Mouse (Mus musculus) brain, embryonic 18.5 days (tissue): ENCODE results near the gene B4gat1.

Experiments
- DNase-seq: peaks from one replicate; pipeline ENCODE4 v3.0.0-alpha.2; 2012; ENCODE audit warnings: low read depth, low spot score

Gene B4gat1

DNA sequence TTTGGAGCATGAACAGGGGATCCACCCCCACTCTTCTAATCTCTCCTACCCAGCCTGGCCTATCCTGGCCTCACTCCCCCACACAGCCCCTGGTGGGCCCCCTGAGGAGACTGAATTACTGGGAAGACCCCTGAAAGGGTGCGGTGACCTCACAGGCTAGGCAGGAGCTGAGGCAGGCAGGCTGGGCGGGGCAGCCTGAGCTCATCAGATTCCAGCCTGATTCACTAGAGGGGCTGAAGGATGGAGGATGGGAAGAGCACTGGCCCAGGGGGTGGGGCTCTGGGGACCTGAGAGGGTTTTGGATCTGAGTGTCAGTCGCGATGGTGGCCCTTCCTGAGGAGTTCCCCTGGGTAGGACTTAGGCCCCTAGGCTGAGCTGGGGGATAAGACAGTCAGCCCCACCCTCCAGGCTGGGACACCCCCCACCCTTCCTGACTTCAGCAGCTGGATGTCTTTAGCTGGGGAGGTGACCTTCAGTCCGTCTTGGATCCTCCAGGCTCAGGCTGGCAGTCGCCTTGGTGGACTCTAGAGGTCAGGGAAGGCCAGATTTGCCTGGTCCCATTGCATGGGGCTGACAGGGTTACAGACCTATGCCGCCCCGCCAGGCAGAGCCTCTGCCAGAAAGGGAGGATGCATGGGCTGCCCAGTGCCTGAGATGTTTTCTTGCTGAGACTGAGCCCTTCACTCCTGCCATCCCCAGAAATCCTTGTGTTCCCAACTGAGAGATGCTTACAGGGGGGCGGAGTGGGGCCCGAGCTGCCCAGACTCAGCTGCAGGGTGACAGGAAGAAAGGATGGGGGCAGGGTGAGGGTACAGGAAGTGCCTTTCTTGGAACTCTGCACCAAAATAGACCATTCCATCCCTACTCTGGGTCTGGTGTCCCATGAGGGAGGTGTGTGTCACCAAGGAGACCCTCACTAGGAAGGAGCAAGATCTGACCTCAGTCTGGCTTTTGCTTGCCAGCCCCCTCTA, 20.5 kb downstream of the B4gat1 start:
- DNase-seq, result no peak

DNA sequence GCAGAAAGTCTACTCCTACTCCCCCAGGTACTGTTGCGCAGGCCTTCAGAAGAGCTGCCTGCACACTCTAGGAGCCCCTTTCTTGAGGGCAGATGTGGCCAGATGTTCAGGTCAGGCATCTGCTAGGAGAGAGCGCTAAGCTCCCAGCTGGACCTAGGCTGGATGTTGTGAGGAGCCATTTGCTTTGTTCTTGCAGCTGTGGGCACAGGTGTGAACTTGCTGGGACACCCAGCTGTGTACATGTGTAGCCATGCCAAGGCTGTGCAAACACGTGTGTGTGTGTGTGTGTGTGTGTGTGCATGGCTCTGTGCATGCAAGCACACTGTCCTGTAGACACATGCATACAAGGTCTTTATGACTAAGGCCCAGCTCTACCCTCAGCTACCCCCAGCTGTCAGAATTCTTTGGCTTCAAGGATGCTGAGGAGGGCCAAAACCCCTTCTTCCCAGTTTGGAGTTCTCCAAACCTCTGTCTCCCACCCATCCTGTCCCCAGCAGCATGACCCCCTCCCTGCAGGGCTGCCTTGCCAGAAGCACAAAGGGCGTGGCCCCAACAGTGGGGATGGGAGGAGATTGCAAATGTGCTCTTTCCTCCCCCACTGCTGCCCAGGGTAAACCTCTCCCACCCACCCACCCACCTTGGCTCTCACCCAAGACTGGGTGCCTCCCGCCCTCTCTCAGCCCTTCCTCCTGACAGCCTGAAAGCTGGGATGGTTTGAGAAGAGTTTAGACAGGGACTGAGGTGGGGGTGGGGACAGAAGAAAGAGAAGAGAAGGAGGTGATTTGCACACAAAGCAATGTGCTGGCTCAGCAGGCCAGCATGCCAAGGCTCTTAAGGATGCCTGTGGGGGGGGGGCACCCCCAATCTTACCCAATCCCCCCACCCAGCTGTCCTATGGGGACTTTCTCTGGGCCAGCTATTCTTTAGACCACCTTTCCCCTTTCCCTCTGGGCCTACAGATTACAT, 22.0 kb downstream of the B4gat1 start:
- DNase-seq, result no peak

DNA sequence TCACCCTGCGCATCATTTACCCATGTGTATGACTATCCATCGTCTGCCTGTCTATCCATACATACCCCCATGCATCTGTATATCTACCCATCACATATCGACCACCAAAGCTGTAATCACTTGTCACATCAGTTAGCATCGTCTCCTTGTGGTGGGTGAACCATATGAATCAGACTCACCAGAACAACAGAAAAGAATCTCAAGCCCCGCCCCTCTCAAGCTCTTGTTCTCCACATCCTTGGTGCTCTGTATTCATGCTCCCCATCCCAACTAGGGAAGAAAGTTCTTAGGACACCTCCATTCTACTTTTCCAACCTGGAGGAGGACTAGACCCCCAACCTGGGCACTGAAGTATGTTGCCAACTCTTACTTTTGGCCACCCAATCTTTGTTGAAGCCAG, 23.4 kb downstream of the B4gat1 start:
- no peak for DNase-seq

DNA sequence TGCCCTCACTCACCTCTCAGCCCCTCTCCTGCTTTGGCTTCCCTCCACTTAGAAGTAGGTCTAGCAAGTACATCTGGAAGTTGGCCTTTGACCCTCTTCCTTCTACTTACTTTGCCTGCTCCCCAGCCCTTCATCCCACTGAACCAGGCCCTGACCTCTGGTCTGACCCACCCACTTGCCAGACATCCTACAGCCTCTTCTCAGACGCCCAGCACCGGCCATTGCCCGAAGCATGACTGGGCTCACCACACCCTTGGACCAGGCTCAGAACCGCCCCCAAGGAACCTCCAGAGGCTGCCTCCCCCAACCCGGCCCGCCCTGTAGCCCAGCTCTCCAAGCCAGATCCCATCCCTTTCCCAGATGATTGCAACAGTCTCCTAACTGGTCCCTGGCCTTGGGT, 23.8 kb downstream of the B4gat1 start:
- no peak for DNase-seq

DNA sequence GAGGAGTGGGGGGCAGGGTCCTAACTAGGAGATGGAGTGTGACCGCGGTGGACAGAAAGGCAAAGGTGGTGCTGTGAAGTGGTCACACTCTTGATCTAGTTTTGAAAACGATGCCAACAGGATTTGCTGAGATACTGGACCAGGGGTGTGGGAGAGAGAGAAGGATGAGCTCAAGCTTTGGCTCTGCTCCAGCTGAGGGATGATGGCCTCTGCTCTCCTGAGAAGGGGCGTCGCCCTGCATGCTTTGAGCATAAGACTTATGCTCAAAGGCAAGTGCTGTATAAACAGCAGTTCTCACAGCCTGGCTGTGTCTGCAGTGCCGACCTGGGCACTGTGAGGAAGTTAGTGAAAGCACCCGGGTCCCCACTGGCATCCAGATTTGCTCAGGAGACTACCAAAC, 26.5 kb downstream of the B4gat1 start:
- DNase-seq, result no peak

DNA sequence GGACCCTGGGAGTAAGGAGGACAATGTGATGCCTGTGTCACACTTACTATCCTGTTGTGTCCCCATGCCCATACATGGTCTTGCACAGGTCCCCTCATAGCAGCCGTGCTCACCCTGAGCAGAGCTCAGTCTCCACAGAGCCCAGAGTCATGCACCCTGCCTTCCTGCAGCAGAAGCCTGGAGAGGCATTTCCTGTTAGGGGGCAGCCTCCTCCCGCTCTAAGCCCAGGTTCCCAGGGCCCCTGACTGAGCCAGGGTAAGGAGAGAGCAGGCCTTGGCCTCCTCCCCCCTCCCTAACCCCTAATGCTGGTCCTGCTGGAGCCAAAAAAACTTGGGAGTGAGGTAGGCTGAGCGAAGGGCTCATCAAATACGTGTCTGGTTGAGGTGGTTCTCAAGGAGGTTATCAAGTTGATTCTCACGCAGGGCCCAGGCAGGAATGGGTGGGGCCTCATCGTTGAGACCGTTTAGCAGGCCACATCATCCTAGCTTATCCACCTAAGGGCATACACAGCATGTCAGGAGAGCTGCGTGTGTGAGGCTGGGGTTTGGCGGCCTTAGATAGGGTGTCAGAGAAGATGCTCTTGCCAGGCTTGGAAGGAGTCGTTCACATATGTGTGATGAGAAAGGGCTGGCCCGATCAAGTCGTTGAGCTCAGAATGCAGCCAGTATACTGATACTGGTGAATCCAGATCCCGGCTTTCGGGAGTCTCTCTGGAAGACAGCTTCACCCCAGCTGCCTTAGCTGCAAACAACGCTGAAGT, 28.6 kb downstream of the B4gat1 start:
- DNase-seq, result no peak

DNA sequence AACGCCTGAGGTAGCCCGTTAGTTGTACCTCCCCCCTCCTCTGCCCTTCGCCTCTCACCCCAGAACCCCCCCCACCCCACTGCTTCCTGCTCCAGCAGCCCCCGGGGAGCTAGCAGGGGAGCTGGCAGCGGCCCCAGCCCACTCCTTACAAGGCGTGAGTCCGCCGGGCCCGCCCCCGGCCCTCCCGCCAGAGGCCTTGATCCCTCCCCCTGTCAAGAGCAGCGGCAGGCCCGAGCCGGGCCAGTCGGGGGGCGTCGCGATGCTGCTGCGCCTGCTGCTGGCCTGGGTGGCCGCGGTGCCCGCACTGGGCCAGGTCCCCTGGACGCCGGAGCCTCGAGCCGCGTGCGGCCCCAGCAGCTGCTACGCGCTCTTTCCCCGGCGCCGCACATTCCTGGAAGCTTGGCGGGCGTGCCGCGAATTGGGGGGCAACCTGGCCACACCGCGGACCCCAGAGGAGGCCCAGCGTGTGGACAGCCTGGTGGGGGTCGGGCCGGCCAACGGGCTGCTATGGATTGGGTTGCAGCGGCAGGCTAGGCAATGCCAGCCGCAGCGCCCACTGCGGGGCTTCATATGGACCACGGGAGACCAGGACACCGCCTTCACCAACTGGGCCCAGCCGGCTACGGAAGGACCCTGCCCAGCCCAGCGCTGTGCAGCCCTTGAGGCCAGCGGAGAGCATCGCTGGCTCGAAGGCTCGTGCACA, 29.4 kb downstream of the B4gat1 start, which contains the start of gene Cd248:
Gene Cd248, plus strand, starts transcription at position 212 of the 703 bp plus-strand sequence.
- DNase-seq, result no peak

DNA sequence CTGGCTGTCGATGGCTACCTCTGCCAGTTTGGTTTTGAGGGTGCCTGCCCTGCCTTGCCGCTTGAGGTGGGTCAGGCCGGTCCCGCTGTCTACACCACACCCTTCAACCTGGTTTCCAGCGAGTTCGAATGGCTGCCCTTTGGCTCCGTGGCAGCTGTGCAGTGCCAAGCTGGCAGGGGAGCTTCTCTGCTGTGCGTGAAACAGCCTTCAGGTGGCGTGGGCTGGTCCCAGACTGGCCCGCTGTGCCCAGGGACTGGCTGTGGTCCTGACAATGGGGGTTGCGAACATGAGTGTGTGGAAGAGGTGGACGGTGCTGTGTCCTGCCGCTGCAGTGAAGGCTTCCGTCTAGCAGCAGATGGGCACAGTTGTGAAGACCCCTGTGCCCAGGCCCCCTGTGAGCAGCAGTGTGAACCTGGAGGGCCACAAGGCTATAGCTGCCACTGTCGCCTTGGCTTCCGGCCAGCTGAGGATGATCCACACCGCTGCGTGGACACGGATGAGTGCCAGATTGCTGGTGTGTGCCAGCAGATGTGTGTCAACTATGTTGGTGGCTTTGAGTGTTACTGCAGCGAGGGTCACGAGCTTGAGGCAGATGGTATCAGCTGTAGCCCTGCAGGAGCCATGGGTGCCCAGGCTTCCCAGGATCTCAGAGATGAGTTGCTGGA, 30.1 kb downstream of the B4gat1 start:
- no peak for DNase-seq

DNA sequence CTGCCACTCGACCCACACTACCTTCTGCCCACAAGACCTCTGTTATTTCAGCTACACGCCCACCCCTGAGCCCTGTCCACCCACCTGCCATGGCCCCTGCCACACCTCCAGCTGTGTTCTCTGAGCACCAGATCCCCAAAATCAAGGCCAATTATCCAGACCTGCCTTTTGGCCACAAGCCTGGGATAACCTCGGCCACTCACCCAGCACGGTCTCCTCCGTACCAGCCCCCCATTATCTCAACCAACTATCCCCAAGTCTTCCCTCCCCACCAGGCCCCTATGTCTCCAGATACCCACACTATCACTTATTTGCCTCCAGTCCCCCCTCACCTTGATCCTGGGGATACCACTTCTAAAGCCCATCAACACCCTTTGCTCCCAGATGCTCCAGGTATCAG, 30.9 kb downstream of the B4gat1 start:
- DNase-seq, result no peak

DNA sequence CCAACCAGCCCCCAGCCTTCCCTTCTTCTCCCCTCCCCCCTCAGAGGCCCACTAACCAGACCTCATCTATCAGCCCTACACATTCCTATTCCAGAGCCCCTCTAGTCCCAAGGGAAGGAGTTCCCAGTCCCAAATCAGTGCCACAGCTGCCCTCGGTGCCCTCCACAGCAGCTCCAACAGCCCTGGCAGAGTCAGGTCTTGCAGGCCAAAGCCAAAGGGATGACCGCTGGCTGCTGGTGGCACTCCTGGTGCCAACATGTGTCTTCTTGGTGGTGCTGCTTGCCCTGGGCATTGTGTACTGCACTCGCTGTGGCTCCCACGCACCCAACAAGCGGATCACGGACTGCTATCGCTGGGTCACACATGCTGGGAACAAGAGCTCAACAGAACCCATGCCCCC, 31.4 kb downstream of the B4gat1 start:
- DNase-seq, result no peak

DNA sequence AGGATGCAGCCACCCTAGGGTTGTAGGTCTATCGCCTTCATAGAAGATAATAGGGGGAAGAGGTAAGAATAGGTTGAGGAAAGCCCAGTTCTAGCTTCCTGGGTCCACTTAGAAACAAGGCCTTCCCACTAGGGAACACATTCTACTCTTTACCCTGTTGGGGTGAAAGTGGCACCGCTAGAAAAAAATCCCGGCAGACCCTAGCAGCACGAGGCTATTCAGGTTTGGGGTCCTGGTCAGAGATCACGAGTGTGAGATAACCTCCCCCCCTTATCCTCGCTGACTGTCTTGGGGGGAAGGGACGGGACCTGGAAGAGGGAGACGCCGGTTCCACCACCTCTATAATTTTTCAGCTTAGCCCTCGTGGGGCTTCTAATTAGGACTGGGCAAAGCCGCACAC, 32.5 kb downstream of the B4gat1 start:
- no peak for DNase-seq

DNA sequence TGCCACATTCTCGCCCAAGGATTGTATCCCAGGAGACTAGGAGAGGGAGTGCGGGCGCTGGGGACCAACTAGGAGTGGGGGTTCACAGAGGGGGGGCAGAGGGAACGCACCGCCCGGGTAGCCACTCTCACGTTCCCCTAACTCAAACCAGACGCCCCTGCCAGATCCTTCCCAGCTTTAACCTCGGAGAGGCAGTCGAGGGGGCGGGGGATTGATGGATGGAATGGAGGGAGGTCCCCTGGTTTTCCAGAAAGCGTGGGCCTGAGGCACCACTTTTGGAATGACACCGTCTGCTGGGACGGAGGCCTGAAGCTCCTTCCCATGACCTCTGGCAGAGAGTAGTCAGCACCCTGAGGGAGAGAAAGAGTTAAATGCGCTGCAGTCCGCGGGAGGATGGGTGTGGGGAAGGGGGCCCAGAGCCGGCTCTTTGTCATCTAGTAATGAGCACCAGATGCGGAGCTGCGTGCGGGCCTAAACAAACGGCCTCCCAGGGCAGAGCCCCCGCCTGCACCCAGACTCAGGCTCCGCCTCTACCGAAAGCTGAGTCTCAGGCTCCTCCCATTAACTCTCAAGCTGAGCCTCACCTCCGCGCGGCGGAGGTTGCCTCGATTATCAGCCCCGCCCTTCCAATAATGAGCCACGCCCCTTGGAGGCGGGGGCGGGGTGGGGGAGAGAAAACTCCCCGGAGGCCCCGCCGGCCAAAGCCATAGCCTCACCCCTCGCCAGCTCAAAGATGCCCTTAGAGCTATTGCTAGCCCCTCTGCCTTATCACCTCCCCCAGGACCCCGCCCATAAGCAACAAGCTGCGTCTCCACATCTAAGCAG, 33.1 kb downstream of the B4gat1 start:
- no peak for DNase-seq

DNA sequence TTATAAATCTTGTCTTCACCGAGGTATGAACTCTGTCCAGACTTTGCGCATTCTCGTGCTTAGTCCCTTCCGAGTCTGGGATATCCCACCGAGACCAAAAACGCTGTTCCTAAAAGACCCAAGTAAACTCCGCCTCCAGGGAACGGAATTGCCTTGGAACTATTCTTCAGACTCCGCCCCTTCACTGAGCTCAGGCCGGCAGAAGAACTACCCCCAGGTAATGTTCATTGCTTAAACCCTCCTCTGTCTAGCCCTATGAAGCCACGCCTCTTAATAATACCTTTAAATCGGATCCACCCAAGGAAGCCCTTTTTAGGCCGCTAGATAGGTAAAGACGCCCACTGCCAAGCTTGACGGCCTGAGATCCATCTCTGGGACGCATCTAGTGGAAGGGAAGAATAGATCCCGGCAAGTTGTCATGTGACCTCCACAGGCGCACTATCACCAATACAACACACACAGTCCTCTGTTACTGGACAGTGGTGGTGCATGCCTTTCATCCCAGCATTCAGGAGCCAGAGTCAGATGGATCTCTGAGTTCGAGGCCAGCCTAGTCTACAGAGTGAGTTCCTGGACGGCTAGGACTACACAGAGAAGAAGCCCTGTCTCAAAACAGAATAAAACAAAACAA, 33.9 kb downstream of the B4gat1 start:
- no peak for DNase-seq

DNA sequence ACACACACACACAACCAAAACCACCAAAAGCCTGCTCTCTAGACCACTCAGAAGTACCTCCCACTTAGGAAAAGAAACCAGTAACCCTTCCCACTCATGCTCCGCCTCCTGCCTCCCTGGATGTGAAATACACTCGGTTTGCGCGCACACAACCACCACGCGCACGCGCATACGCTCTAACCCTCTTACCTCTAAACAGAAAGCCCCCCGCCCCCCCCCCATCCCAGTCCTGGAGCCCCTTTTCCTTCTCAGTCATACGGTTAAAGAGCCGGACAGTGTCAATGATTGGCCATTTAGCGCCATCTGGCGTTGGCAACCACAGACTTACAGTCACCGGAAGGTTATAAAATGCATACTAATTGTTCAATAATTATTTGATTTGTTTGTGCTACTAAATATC, 34.4 kb downstream of the B4gat1 start:
- DNase-seq, result no peak

DNA sequence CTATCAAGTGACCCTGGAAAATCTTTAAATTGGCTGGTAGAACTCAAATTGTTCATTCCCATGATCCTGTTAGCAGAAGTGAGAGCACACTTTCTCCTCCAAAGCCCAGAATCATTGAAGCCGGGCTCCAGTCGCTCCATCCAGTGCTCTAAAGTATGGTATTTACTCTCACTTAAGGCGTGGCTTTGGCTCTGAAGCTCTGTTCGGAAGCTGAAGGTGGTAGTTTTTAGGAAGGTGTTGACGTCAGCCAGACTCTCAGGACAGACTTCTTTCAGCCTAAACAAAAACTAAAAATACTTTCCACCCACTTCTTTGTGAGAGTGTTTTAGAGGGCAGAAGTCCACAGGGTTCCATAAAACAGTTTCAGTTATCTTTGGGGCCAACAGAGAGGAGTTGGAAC, 34.9 kb downstream of the B4gat1 start:
- DNase-seq, result no peak

DNA sequence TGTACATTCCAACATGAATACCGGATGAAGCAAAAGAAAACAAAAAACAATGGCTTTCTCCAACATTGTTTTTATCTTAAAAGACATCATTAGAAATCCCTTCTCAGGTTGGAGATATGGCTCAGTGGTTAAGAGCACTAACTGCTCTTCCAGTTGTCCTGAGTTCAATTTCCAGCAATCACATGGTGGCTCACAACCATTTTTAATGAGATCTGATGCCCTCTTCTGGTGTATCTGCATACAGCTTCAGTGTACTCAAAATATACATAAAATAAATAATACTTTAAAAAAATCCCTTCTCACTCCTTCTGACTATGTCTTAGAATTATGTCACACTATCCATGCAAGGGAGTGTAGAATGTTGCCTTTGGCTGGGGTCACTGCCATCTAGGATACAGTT, 40.7 kb downstream of the B4gat1 start:
- DNase-seq, result no peak

DNA sequence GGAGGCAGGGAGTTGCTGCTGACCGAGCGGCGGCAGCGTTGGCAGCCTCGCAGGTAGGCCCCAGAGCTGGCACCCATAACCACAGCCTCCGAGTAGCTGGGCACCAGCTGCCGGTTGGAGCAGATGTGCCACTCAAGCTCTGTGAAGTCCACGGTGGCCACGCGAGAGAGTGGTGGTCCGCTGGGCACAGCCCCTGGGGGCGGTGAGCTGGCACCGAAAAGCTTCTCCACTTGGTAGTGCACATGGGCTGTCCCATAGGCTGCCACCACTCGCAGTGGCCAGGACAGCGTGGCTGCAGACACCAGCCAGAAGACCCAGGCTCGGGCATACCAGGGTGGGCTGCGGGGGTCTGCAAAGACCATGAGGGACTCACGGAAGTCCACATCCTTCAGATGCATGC, 43.4 kb downstream of the B4gat1 start:
- DNase-seq, result no peak

DNA sequence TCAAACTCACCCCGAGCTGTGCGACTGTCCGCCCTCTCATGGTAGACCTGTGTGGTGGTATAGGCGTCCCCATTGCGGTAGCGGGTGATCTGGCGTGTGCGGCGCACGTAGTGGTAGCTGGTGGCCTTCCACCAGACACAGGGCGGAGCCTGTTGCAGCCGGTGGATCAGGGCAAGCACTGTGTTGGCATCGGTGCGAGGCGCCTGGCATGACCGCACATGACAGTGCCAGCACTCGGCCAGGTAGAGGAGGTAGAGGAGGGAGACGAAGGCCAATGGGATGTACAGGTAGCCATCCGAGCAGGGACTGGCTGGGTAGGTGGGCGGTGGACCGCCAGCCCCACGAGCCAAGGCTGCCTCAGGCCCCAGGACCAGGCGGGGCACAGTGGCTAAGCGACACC, 44.0 kb downstream of the B4gat1 start:
- no peak for DNase-seq
